Mouse (Mus musculus) E14TG2a.4 (cell line): ENCODE measurements around the gene 4930595D18Rik.

Source experiments
- H3K27me3 ChIP-seq: 2 replicates; pipeline ENCODE4 v1.6.1; 2014; ENCODE audit warnings: low read length, control low read depth; ENCODE audit not compliant: insufficient read depth
- H3K36me3 ChIP-seq: 2 replicates; pipeline ENCODE4 v1.6.1; 2014; ENCODE audit warnings: low read length, control low read depth; ENCODE audit not compliant: insufficient read depth
- H3K4me1 ChIP-seq: replicated peaks from 2 replicates; pipeline ENCODE4 v1.6.1; 2014; ENCODE audit warnings: low read depth, low read length, control low read depth
- H3K4me3 ChIP-seq: replicated peaks from 2 replicates; pipeline ENCODE4 v1.5.1; 2014; ENCODE audit warnings: mild to moderate bottlenecking, low read length
- H3K9me3 ChIP-seq: 2 replicates; pipeline ENCODE4 v1.6.1; 2014; ENCODE audit warnings: low read length, control low read depth
- CTCF ChIP-seq: conservative IDR thresholded peaks from 2 replicates; pipeline ENCODE4 v1.5.1; 2014; ENCODE audit warnings: low read length
- NANOG ChIP-seq: IDR thresholded peaks from 2 replicates; pipeline ENCODE4 v1.6.1; 2014; ENCODE audit warnings: borderline replicate concordance, low read length, mixed read lengths
- POU5F1 ChIP-seq: IDR thresholded peaks from 2 replicates; pipeline ENCODE4 v1.6.1; 2014; ENCODE audit warnings: low read length, borderline replicate concordance

4930595D18Rik gene

DNA sequence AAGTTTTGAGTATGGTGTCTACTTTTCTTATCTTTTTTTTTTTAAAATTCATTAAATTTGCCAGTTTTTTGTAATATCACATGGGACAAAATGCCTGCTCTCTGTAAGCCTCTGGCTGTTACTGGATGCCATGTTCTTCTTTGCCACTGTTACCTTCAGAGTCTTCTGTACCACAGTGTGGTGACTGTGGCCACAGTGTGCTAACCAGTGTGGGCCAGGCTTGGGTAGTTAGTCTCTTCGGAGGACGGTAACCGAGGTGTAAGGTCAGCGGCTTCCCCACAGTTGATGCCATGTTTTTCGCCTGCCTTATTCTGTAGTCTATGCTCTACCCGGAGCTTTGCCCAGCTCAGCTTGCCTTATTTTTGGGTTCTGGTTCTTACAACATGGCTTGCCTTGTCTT, 1.9 kb downstream of the 4930595D18Rik start:
- no peaks in the 10 kb centered on the region; the same call in 1 of the 2 replicates for H3K36me3 ChIP-seq
- H3K4me1 ChIP-seq, result peaks cover 17% of the 10 kb centered on the region
- no peaks in the 10 kb centered on the region for H3K27me3 ChIP-seq
- no peak overlapping the region for H3K4me3 ChIP-seq
- TF ChIP-seq POU5F1 (no peak), NANOG (no peak), CTCF (no peak)
- no peaks in the 10 kb centered on the region for H3K9me3 ChIP-seq

DNA sequence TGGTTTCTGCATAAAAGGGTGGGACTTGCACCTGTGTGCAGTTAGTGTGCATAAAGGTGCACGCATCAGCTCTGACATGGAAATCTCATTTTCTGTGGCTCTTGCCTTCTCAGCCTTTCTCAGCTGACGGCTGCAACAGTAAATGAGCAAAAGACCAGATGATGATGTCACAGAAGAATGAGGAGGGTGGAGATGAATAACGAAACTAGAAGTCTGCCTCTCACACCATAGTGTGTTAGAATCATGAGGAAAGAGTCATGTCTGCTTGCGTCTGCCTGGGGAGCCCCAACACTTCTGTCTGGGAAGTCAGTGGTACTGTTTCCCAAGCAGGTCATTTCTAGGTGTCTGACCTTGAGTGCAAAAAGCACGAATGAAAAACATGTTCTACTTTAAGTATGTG, 2.4 kb downstream of the 4930595D18Rik start:
- Histone ChIP-seq H3K36me3 (no peaks in the 10 kb centered on the region; the same call in 1 of the 2 replicates), H3K27me3 (no peaks in the 10 kb centered on the region), H3K4me1 (peaks cover 17% of the 10 kb centered on the region), H3K9me3 (no peaks in the 10 kb centered on the region), H3K4me3 (no peak overlapping the region)
- TF ChIP-seq NANOG (no peak), CTCF (no peak), POU5F1 (no peak)

DNA sequence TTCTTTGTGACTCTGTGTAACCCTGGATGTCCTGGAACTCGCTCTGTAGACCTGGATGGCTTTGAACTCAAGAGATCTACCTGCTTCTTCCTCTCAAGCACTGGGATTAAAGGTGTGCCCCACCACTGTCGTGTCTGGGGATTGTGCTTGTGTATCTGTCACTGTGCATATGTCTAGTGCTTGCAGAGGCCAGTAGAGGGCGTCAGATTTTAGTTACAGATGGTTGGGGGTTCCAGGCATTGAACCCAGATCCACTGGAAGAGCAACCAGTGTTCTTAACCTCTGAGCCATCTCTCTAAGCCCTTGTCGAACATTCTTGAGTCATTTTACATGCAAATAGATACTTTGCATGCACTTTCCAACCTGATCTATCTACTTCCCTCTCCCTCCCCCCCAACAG, 5.5 kb downstream of the 4930595D18Rik start:
- no peaks in the 10 kb centered on the region for H3K9me3 ChIP-seq
- no peak overlapping the region for H3K4me3 ChIP-seq
- TF ChIP-seq CTCF (peak; percentile 53), NANOG (no peak)
- peaks cover 12% of the 10 kb centered on the region for H3K36me3 ChIP-seq
- H3K4me1 ChIP-seq, result peaks cover 17% of the 10 kb centered on the region
- H3K27me3 ChIP-seq, result no peaks in the 10 kb centered on the region

DNA sequence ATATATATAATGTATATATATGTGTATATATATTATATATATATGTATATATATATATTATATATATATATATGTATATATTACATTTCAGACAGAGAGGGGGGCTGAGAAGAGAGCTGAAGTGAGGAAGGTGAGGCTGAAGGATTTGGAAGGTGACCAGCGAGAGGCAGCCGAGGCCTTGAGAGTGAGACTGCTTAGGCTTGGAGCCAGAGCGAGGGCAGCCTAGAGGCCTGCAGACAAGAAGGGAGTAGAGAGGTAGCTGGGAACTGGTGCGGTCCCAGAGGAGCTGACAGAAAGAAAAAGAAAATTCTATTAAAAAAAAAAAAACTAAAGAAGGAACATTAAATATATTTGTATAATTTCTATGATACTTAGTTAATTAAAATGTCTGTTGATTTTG, 15.4 kb downstream of the 4930595D18Rik start:
- TF ChIP-seq NANOG, result no peak
- no peak for TF ChIP-seq POU5F1
- TF ChIP-seq CTCF, result no peak
- Histone ChIP-seq H3K36me3 (peaks cover 16% of the 10 kb centered on the region), H3K4me3 (no peak overlapping the region), H3K27me3 (peaks cover 9% of the 10 kb centered on the region), H3K4me1 (peaks cover 40% of the 10 kb centered on the region), H3K9me3 (no peaks in the 10 kb centered on the region)

DNA sequence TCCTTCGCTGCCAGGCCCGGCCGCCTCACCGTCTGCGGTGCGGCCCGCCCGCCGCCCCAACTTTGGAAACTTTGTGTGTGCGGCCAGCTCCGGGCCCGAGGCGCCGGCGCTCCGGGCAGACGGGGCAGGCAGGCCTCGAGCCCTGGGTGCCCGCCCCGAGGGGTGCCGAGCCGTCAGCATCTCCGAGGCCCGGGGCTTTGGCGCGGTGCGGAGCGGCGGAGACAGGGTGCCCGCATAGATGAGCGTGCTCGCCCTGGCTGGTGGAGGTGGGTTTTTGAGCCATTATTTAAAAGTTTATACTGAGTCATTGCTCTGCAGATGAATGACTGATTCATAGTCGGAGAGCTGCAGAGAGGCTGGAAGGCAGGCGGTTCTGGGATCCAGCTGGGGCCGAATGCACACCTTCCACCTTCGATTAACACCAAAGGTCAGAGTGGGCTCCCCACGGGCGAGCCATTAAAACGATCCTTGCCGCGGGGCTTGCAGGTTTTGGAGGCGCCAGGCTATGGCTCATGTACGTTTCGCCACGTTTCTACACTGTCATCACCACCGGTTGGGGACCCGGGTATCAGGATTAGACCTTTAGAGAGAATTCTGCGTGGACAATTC, 17.5 kb downstream of the 4930595D18Rik start:
- H3K4me3 ChIP-seq, result peak overlapping the region; percentile 90
- TF ChIP-seq POU5F1 (no peak), NANOG (no peak), CTCF (no peak)
- peaks cover 8% of the 10 kb centered on the region for H3K36me3 ChIP-seq
- H3K9me3 ChIP-seq, result no peaks in the 10 kb centered on the region
- H3K27me3 ChIP-seq, result peaks cover 9% of the 10 kb centered on the region
- H3K4me1 ChIP-seq, result peaks cover 52% of the 10 kb centered on the region

DNA sequence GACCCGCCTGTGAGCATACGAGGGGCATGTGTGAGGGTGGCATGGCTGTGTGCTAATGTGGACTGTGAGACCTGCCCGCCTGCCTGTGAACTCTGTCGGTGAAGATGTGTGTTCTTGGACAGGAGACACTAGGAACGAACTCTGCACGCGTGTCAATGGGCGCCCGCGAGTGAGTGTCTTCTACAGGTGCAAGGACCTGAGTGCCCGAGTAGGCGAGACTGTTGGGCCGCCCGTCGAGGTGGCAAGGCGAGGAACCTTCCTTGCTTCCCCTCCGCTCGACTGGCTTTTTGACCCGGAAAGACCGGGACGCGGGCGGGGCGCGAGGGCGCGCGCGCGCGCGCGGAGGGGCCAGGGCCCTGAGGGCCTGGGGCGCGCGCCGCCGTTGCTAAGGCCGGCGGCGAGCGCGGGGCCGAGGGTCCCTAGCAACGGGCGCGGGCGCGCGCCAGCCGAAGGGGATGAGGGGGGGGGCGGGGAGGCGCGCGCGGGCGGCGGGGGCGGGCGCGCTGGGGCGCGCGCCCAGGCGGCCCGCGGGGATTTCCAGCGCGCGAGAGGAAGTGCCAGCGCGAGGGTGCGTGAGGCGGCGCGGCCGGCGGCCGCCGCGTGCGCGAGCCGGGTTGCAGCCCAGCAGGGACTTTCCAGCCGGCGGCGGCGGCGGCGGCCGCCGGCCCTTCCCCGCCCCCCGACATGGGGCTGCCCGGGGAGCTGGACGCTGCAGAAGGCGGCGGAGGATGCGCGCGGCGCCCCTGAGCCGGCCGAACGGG, 18.3 kb downstream of the 4930595D18Rik start, which contains the start of gene Traf3:
Traf3 (plus strand) TSS at position 540 of the 761 bp plus-strand sequence.
- no peak for TF ChIP-seq NANOG
- no peak for TF ChIP-seq CTCF
- TF ChIP-seq POU5F1, result no peak
- Histone ChIP-seq H3K9me3 (no peaks in the 10 kb centered on the region), H3K4me1 (peaks cover 54% of the 10 kb centered on the region), H3K4me3 (peak within 1 kb of the TSS; percentile 90), H3K36me3 (peaks cover 5% of the 10 kb centered on the region), H3K27me3 (peaks cover 11% of the 10 kb centered on the region)

DNA sequence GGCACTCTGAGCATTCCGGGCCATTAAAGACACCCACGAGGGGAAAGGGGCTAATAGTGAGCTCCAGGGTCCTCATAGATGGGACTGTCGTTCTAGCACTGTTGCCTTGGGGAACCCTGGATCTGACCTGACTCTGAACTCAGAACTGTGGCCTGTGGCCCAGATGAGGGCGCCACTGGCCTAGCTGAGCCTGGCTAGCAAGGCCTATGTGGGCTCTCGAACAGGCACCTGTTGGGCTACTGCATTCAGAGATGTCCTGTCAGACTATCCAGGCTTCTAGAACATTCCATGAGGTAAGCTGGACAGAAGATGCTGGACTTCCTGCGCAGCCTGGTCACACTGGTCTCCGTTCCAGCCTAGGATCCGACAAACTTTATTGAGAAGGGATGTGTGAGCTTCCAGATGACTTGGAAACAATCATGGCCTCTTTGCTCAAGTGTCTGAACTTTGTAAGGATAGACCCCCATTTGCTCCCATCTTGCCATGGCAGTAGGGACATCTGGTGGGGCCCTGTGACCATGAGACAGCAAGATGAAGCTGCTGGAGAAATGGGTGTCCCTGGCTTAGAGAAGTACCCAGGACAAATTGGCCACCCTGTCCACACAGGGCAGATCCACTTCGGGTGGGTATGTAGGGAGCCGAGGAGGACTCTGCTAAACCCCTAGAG, 19.0 kb downstream of the 4930595D18Rik start:
- Histone ChIP-seq H3K36me3 (peaks cover 5% of the 10 kb centered on the region), H3K4me1 (peaks cover 54% of the 10 kb centered on the region), H3K27me3 (peaks cover 15% of the 10 kb centered on the region), H3K4me3 (peak overlapping the region; percentile 69), H3K9me3 (no peaks in the 10 kb centered on the region)
- TF ChIP-seq CTCF (peak; percentile 22; the same call in 1 of the 2 replicates), POU5F1 (no peak)

DNA sequence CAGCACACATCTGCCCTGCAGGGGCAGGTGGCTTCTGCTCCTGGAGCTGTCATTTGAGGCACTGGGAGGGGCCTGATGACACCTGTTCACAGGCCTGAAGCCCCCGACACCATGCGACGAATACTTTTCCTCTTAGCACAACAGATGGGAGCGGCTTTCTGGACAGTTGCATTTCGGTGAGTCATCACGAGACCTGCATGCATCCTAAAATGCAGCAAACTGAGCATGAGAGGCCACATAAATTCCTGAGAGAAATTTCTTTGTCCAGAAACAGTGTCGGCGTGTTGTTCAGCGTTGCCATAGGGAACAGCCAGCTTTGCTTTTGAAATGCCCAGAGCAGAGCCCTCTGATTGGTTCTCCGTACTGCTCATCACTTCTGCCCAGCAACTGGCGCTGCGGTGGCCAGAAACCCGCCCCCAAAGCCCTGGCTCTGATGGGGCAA, 20.0 kb downstream of the 4930595D18Rik start:
- Histone ChIP-seq H3K9me3 (no peaks in the 10 kb centered on the region), H3K4me3 (peak overlapping the region; percentile 33), H3K36me3 (no peaks in the 10 kb centered on the region), H3K27me3 (peaks cover 21% of the 10 kb centered on the region), H3K4me1 (peaks cover 60% of the 10 kb centered on the region)
- TF ChIP-seq CTCF, result no peak
- no peak for TF ChIP-seq NANOG
- no peak for TF ChIP-seq POU5F1
